Mouse (Mus musculus): ENCODE measurements at regions not wholly inside any gene's neighbourhood (a gene's known extent, or its start where the extent isn't known, plus 50 kb on each side); places are given as distances from the start of the nearest gene placed in this dataset.

DNA sequence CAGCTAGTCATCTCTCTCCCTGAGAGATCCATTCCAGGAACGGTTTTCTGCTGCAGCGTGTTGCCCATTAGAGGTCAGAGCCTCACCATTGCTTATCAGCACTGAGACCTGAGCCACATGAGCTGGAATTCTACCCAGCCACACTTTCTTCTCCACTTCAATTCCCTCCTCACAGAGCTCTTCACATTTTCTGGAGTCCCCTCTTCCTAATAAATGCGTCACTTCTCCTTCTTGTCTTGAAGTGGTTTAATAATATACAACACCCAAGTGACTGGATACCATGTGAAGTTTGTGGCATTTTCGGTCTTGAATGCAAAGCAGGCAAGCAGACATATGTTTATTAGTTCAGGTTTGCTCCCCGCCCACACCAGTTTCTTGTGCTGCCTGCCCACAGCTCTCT, 324.9 kb downstream of the Fat4 start:
- TF ChIP-seq EP300 (IDR thresholded peaks at IDR 0.05; ENCODE audit: insufficient read depth, low read depth, low read length) (no peak), POLR2A (IDR thresholded peaks at IDR 0.05; ENCODE audit: insufficient read depth, low read length) (no peak)
